Comparison of ENCODE assay signal across 28 mouse cellular contexts in genomic region chr8:128269546-128269945, GRCm38 (mm10).
"Had no signal": no experiment of that assay in that cellular context is flagged by ENCODE, and none has a peak within 500 bp of the region (broad histone marks: within the 10 kb centered on the region; RNA-seq: fewer than 3 reads in every experiment).

No protein-coding gene starts in this region.

- H3K4me2 ChIP-seq: embryonic facial prominence, embryonic 12.5 days; embryonic facial prominence, embryonic 13.5 days; embryonic facial prominence, embryonic 15.5 days; forebrain, embryonic 12.5 days; forebrain, embryonic 13.5 days; forebrain, embryonic 15.5 days had no signal

- H3K27ac ChIP-seq: embryonic facial prominence, embryonic 10.5 days; embryonic facial prominence, embryonic 12.5 days; embryonic facial prominence, embryonic 13.5 days; embryonic facial prominence, embryonic 15.5 days; forebrain, embryonic 12.5 days; forebrain, embryonic 13.5 days; forebrain, embryonic 15.5 days; gastrocnemius, adult 2 months; heart, adult 2 months had no signal

- H3K36me3 ChIP-seq: embryonic facial prominence, embryonic 10.5 days; embryonic facial prominence, embryonic 12.5 days; embryonic facial prominence, embryonic 13.5 days; embryonic facial prominence, embryonic 15.5 days; forebrain, embryonic 10.5 days; forebrain, embryonic 12.5 days; forebrain, embryonic 15.5 days had no signal

- H3K9me3 ChIP-seq: embryonic facial prominence, embryonic 10.5 days; embryonic facial prominence, embryonic 12.5 days; embryonic facial prominence, embryonic 13.5 days; embryonic facial prominence, embryonic 15.5 days; forebrain, embryonic 10.5 days; forebrain, embryonic 12.5 days; forebrain, embryonic 13.5 days; forebrain, embryonic 15.5 days had no signal

- H3K4me1 ChIP-seq: forebrain, embryonic 15.5 days had no signal

- H3K9ac ChIP-seq: embryonic facial prominence, embryonic 12.5 days; embryonic facial prominence, embryonic 13.5 days; embryonic facial prominence, embryonic 15.5 days; forebrain, embryonic 12.5 days; forebrain, embryonic 13.5 days; forebrain, embryonic 15.5 days; forebrain, postnatal 0 days had no signal

- H3K27me3 ChIP-seq: embryonic facial prominence, embryonic 12.5 days; embryonic facial prominence, embryonic 13.5 days; embryonic facial prominence, embryonic 15.5 days; forebrain, embryonic 12.5 days; forebrain, embryonic 13.5 days; forebrain, embryonic 15.5 days had no signal

- H3K4me3 ChIP-seq: embryonic facial prominence, embryonic 10.5 days; embryonic facial prominence, embryonic 12.5 days; embryonic facial prominence, embryonic 13.5 days; embryonic facial prominence, embryonic 15.5 days; erythroblast, embryonic 14.5 days; forebrain, embryonic 10.5 days; forebrain, embryonic 12.5 days; forebrain, embryonic 13.5 days; forebrain, embryonic 15.5 days; gastrocnemius, adult 2 months; heart, adult 2 months had no signal

- DNase-seq: cerebellum, adult 2 months; cerebellum, adult 8-10 months; cerebellum, adult 9-10 months; cerebellum, adult 9-11 months; cerebellum, postnatal 10 days; cerebellum, postnatal 14 days; cerebellum, postnatal 25 days; cerebellum, postnatal 36 days; embryo, embryonic 11 days; forebrain, postnatal 0 days; gastrocnemius, adult 2 months; gastrocnemius, postnatal 10 days; gastrocnemius, postnatal 14 days; gastrocnemius, postnatal 25 days; gastrocnemius, postnatal 36 days; heart, adult 18-20 months; heart, adult 2 months had no signal

- ATAC-seq: forebrain, embryonic 13.5 days; forebrain, embryonic 14.5 days; forebrain, embryonic 15.5 days; forebrain, embryonic 16.5 days; forebrain, postnatal 0 days had no signal
